Mouse (Mus musculus) neural tube, embryonic 15.5 days (tissue): ENCODE results near the gene Mfsd12. TPM values are rescaled to one million over a fixed set of nuclear protein-coding genes. Genes with fewer than 3 reads are reported as not detected.

Experiments used
- ATAC-seq: fragments of 200-750 bp; cut with Nextera tagmentation; 2 replicates; pipeline ENCODE4 v1.8.0; 2017; ENCODE audit warnings: mild to moderate bottlenecking, moderate TSS enrichment, moderate library complexity; ENCODE audit not compliant: low FRiP score
- H3K27ac ChIP-seq: fragments of 300-500 bp; sonication (generic); replicated peaks from 2 replicates; pipeline ENCODE4 v1.5.1; 2015; ENCODE audit warnings: mild to moderate bottlenecking, inconsistent platforms
- H3K27me3 ChIP-seq: fragments of 300-500 bp; sonication (generic); replicated peaks from 2 replicates; pipeline ENCODE4 v1.6.1; 2015; ENCODE audit warnings: inconsistent platforms
- H3K36me3 ChIP-seq: fragments of 300-500 bp; sonication (generic); 2 replicates; pipeline ENCODE4 v1.6.1; 2015; ENCODE audit warnings: inconsistent platforms
- H3K4me1 ChIP-seq: fragments of 300-500 bp; sonication (generic); 2 replicates; pipeline ENCODE4 v1.6.1; 2015; ENCODE audit warnings: inconsistent platforms
- H3K4me2 ChIP-seq: fragments of 300-500 bp; sonication (generic); 2 replicates; pipeline ENCODE4 v1.6.1; 2015; ENCODE audit warnings: inconsistent platforms, mild to moderate bottlenecking, moderate library complexity
- H3K4me3 ChIP-seq: fragments of 300-500 bp; sonication (generic); replicated peaks from 2 replicates; pipeline ENCODE4 v1.5.1; 2015; ENCODE audit warnings: mild to moderate bottlenecking, inconsistent platforms
- H3K9ac ChIP-seq: fragments of 300-500 bp; sonication (generic); replicated peaks from 2 replicates; pipeline ENCODE4 v1.6.1; 2015; ENCODE audit warnings: mild to moderate bottlenecking, inconsistent platforms
- H3K9me3 ChIP-seq: fragments of 300-500 bp; sonication (generic); replicated peaks from 2 replicates; pipeline ENCODE4 v1.6.1; 2016; ENCODE audit warnings: inconsistent platforms
- WGBS: fragments of 180-500 bp; shearing (Covaris S2); methylation state at CpG from one replicate; pipeline ENCODE4 v1.1.7; 2015; ENCODE audit warnings: mixed read lengths; 5-methylcytosine and 5-hydroxymethylcytosine counted together
- polyA plus RNA-seq: library from polyadenylated mRNA; unstranded; fragments of >200 nt; fragmentation: Nextera tagmentation; extraction: Ambion mirVana; gene quantifications from 2 replicates; pipeline ENCODE4 v1.2.1, GENCODE M21; 2015

Gene Mfsd12
- polyA plus RNA-seq, 1 experiment from 2014 or later = 22.9 TPM

GRCm38 (mm10) chr10:81375322-81375721, 18.0 kb downstream of the Mfsd12 start:
- Histone ChIP-seq H3K4me3 (no peak overlapping the region), H3K9me3 (no peaks in the 10 kb centered on the region), H3K4me2 (no peak overlapping the region), H3K4me1 (peaks cover 36% of the 10 kb centered on the region), H3K36me3 (peaks cover 28% of the 10 kb centered on the region), H3K27ac (no peak overlapping the region), H3K27me3 (no peaks in the 10 kb centered on the region), H3K9ac (no peak overlapping the region)
- no peak for ATAC-seq
- 94% methylated on average over 10 of the region's 10 CpGs for WGBS

- Histone ChIP-seq H3K27ac (no peak overlapping the region), H3K9ac (peak overlapping the region; percentile 86), H3K36me3 (peaks cover 20% of the 10 kb centered on the region), H3K4me2 (peak overlapping the region; percentile 86), H3K4me1 (peaks cover 36% of the 10 kb centered on the region), H3K9me3 (no peaks in the 10 kb centered on the region), H3K4me3 (peak overlapping the region; percentile 82), H3K27me3 (no peaks in the 10 kb centered on the region)
- 48% methylated on average over 6 of the region's 6 CpGs for WGBS
- ATAC-seq = no peak
Observed at GRCm38 (mm10) chr10:81376561-81377361, 19.5 kb downstream of the Mfsd12 start.

- Histone ChIP-seq H3K9me3 (no peaks in the 10 kb centered on the region), H3K9ac (peak overlapping the region; percentile 86), H3K4me2 (peak overlapping the region; percentile 86), H3K27me3 (no peaks in the 10 kb centered on the region), H3K4me3 (peak overlapping the region; percentile 82), H3K27ac (peak overlapping the region; percentile 86; the same call in 1 of the 2 replicates), H3K4me1 (peaks cover 36% of the 10 kb centered on the region), H3K36me3 (peaks cover 18% of the 10 kb centered on the region)
- ATAC-seq = no peak
- WGBS = 59% methylated on average over 2 of the region's 2 CpGs
Observed at GRCm38 (mm10) chr10:81377362-81377664, 20.0 kb downstream of the Mfsd12 start.

DNA sequence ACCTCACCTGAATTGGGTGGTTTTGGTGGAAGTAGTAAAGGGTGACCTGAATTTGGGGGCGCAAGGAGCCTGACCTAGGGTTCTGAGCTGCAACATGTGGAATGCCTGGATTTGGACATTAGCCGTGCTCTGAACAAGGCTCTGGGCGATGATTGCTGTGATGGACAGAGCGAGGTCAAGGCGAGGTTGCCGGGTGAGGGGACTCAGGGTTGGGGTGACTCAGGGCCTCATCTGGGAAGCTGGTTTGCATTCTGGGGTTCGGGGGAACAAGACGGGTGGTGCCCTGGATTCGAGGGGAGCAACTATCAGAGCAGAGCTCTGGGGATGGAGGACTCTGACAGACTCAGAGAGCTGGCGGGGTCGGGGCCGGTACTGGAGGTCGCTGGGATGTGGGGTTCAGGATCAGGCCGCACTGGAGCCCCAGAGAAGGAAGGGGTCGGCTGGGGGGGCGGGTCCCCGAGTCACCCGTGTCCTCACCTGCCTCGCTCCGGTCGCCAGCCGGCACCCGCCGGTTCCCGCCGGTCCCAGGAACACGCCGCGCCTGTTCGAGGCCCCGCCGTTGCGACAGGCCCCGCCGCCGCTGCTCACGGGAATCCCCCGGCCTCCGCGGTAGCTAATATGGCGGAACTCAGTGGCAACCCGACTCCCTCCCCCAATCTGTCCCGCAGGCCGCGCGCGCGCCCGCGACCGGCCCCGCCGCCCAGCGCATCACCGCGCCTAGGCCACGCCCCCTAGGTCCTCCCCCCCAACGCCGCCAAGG, 20.7 kb downstream of the Mfsd12 start, which contains the start of gene Fzr1:
TSS of gene Fzr1 (minus strand) at position 724 of the 760 bp plus-strand sequence.
- Histone ChIP-seq H3K9me3 (no peaks in the 10 kb centered on the region), H3K27me3 (no peaks in the 10 kb centered on the region), H3K36me3 (peaks cover 12% of the 10 kb centered on the region), H3K4me2 (peak within 1 kb of the TSS; percentile 86), H3K4me1 (peaks cover 36% of the 10 kb centered on the region), H3K27ac (peak within 1 kb of the TSS; percentile 86), H3K4me3 (peak within 1 kb of the TSS; percentile 82), H3K9ac (peak within 1 kb of the TSS; percentile 86)
- ATAC-seq = peak; percentile 23
- WGBS = 2% methylated on average over 46 of the region's 59 CpGs

DNA sequence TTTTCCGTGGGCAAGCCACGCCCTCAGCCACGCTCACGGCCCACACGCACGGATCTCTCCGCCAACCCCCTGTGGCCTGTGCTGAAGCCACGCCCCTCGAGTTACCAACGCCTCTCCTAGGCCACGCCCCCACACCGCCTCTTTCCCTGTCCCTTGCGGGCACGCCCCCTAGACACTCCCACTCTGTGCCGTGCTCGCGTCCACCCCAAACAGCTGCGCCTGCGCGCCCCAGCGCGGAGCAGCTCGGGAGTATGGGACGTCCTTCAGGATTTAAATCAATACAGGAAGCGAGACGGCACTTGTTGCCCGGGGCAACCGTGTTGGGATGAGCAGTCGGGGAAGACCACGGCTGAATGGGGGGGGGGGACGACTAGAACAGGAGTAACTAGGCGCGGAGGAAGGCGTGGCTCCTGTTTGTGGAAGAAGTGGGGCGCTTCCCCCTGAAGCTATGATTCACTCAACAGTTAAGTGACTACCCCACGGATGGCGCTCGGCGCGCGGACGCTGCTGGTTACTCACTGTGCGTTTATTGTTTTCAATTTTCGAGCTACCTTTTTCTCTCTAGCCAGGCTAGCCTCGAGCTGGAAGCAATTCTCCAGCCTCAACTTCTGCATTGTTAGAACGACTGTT, 21.4 kb downstream of the Mfsd12 start:
- Histone ChIP-seq H3K4me2 (peak overlapping the region; percentile 86), H3K27ac (peak overlapping the region; percentile 86), H3K36me3 (peaks cover 7% of the 10 kb centered on the region), H3K27me3 (no peaks in the 10 kb centered on the region), H3K4me1 (peaks cover 36% of the 10 kb centered on the region), H3K4me3 (peak overlapping the region; percentile 82), H3K9ac (peak overlapping the region; percentile 86), H3K9me3 (no peaks in the 10 kb centered on the region)
- peak; percentile 96 for ATAC-seq
- WGBS = under 1% methylated on average over 46 of the region's 46 CpGs

GRCm38 (mm10) chr10:81379183-81379553, 21.9 kb downstream of the Mfsd12 start:
- Histone ChIP-seq H3K4me3 (peak overlapping the region; percentile 82), H3K9ac (peak overlapping the region; percentile 36), H3K9me3 (no peaks in the 10 kb centered on the region), H3K4me2 (peak overlapping the region; percentile 86), H3K27me3 (no peaks in the 10 kb centered on the region), H3K27ac (peak overlapping the region; percentile 86), H3K36me3 (peaks cover 7% of the 10 kb centered on the region; the same call in 1 of the 2 replicates), H3K4me1 (peaks cover 35% of the 10 kb centered on the region)
- no peak for ATAC-seq
- WGBS = 59% methylated on average over 3 of the region's 3 CpGs

DNA sequence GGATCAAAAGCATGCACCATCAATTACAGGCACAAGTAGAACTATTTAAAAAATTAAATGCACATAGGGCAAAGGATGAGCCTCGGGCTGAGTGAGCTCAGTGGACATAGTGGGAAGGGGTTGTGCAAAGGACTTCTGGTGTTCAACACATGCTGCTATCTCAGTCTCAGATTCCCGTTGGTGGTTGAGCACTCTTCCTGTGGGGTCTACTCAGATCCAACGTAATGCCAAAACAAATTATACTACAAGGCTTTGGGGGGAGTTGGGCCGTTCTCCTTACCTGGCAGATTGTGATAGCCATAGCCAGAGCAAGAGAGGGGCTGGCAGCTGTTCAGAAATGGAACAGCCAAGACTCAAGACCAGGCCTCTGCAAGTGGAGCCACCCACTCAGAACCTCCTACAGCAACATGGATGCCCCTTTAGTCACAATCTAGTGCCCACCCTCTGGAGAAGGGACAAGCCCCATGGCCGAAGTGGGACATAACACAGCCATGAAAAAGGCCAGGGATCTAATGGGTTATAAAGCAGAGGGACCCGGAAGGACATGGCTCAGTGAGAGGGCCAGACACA, 22.6 kb downstream of the Mfsd12 start:
- Histone ChIP-seq H3K9me3 (no peaks in the 10 kb centered on the region), H3K27ac (no peak overlapping the region), H3K4me1 (peaks cover 36% of the 10 kb centered on the region), H3K27me3 (no peaks in the 10 kb centered on the region), H3K9ac (no peak overlapping the region), H3K36me3 (0 out of 2 replicates have a peak, but pooled peaks cover 4% of the 10 kb centered on the region), H3K4me3 (no peak overlapping the region), H3K4me2 (no peak overlapping the region)
- WGBS = 91% methylated on average over 6 of the region's 6 CpGs
- no peak for ATAC-seq

DNA sequence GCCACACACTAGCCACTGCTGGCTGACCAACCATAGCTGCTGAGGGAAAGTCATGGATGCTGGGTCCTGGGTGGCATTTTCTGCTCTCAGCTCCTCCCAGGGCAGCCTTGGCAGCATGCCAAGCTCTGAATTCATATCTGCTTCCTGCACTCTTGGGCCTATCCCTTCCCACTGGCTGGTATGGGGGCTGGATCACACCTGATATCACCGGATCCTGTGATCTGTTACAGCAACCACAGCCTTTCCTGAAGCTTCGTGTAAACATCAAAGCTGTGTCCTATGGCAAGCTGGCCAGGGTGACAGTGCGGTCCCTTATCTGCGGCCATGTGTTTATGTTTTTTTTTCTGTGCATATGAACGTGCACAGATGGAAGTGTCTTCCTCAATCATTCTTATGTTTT, 24.7 kb downstream of the Mfsd12 start:
- H3K27ac ChIP-seq = no peak overlapping the region
- H3K4me2 ChIP-seq = no peak overlapping the region
- no peak for ATAC-seq
- WGBS = 89% methylated on average over 5 of the region's 5 CpGs
- no peaks in the 10 kb centered on the region for H3K27me3 ChIP-seq
- H3K4me1 ChIP-seq = peaks cover 31% of the 10 kb centered on the region
- no peak overlapping the region for H3K9ac ChIP-seq
- H3K4me3 ChIP-seq = no peak overlapping the region
- H3K9me3 ChIP-seq = no peaks in the 10 kb centered on the region
- peaks cover 12% of the 10 kb centered on the region for H3K36me3 ChIP-seq

GRCm38 (mm10) chr10:81383802-81384604, 26.7 kb downstream of the Mfsd12 start, which contains the start of the genes Dohh and Gm48551:
TSS of gene Dohh (plus strand) at chr10:81384428.
TSS of gene Gm48551 (plus strand) at chr10:81384466.
- no peaks in the 10 kb centered on the region for H3K9me3 ChIP-seq
- H3K27ac ChIP-seq = peak within 1 kb of the TSS; percentile 86
- peaks cover 22% of the 10 kb centered on the region for H3K4me1 ChIP-seq
- peak; percentile 92 for ATAC-seq
- H3K4me2 ChIP-seq = peak within 1 kb of the TSS; percentile 97
- 8% methylated on average over 54 of the region's 54 CpGs for WGBS
- peak within 1 kb of the TSS; percentile 96 for H3K4me3 ChIP-seq
- H3K27me3 ChIP-seq = no peaks in the 10 kb centered on the region
- peaks cover 29% of the 10 kb centered on the region for H3K36me3 ChIP-seq
- H3K9ac ChIP-seq = peak within 1 kb of the TSS; percentile 79

- H3K9me3 ChIP-seq = no peaks in the 10 kb centered on the region
- peaks cover 29% of the 10 kb centered on the region for H3K36me3 ChIP-seq
- peak overlapping the region; percentile 79 for H3K9ac ChIP-seq
- H3K27ac ChIP-seq = peak overlapping the region; percentile 86
- peaks cover 23% of the 10 kb centered on the region for H3K4me1 ChIP-seq
- peak overlapping the region; percentile 96 for H3K4me3 ChIP-seq
- ATAC-seq = peak; percentile 25
- H3K27me3 ChIP-seq = no peaks in the 10 kb centered on the region
- 0% methylated on average over 19 of the region's 19 CpGs for whole genome bisulfite sequencing
- H3K4me2 ChIP-seq = peak overlapping the region; percentile 97
Observed at GRCm38 (mm10) chr10:81384605-81384982, 27.3 kb downstream of the Mfsd12 start.
